Mouse (Mus musculus): ENCODE measurements around the gene Alg14.

DNA sequence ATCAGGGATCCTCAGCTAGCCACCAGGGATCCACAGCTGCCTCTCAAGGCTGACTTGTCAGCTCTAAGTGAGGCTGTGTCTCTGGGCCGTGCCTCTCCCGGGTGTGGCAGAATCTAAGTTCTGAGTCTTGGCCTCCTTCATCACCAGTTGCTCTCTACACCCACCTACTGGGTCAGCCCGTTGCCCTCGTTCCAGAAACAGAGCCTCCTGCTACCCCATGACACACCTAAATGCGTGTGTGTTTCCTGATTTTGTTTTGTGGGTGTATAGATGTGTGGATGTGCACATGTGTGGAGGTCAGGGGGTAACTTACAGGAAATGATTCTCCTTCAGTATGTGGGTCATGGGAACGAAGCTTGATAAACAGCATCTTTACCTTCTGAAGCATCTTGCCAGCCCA, 20.9 kb downstream of the Alg14 start:
- TF ChIP-seq POLR2A (IDR thresholded peaks at IDR 0.05; ENCODE audit: insufficient read depth, low read depth, low read length), result no peak
- TF ChIP-seq CTCF (IDR thresholded peaks at IDR 0.05; ENCODE audit: insufficient read depth, low read depth, low read length), result no peak

All from olfactory bulb, adult 2 months (tissue).